Mouse (Mus musculus): Measurements from ENCODE around the gene Cpped1. TPM values are rescaled to one million over a fixed set of nuclear protein-coding genes. Genes with fewer than 3 reads are reported as not detected.

Cpped1 gene
- polyA plus RNA-seq, 1 experiment = 34.9 TPM

GRCm38 (mm10) chr16:11894877-11895276 lies 14.4 kb downstream of the Cpped1 start:
- Histone ChIP-seq H3K36me3 (ENCODE audit: control insufficient read depth, insufficient read depth) (peaks cover 10% of the 10 kb centered on the region), H3K4me3 (ENCODE audit: insufficient read depth, poor library complexity, severe bottlenecking) (no peak overlapping the region), H3K27me3 (ENCODE audit: control insufficient read depth, insufficient read depth, insufficient read length) (no peaks in the 10 kb centered on the region), H3K79me2 (ENCODE audit: control insufficient read depth, insufficient read depth) (peaks cover 8% of the 10 kb centered on the region), H3ac (ENCODE audit: control insufficient read depth, insufficient read length, low read depth) (peak overlapping the region; percentile 12), H3K79me3 (ENCODE audit: low read depth) (peaks cover 1% of the 10 kb centered on the region)
- no peak for TF ChIP-seq MYOG (IDR thresholded peaks at IDR 0.05; ENCODE audit: control insufficient read depth, extremely low read depth, insufficient read length)
- TF ChIP-seq FOSL1 (IDR thresholded peaks at IDR 0.05; ENCODE audit: insufficient read depth, low read length, poor library complexity, severe bottlenecking) = no peak
- no peak for TF ChIP-seq CTCF (IDR thresholded peaks at IDR 0.05; ENCODE audit: control insufficient read depth, insufficient read depth, insufficient read length)
- no peak for TF ChIP-seq CEBPB (IDR thresholded peaks at IDR 0.05; ENCODE audit: low read depth)
- TF ChIP-seq USF1 (IDR thresholded peaks at IDR 0.05; ENCODE audit: low read depth) = no peak
- TF ChIP-seq MYOD1 (IDR thresholded peaks at IDR 0.05; ENCODE audit: control insufficient read depth, insufficient read length, low read depth) = no peak
- TF ChIP-seq MAX (IDR thresholded peaks at IDR 0.05) = no peak

GRCm38 (mm10) chr16:11890186-11890585 lies 19.1 kb downstream of the Cpped1 start:
- no peaks in the 10 kb centered on the region for H3K79me3 ChIP-seq (ENCODE audit: low read depth)
- TF ChIP-seq CTCF (IDR thresholded peaks at IDR 0.05; ENCODE audit: control insufficient read depth, insufficient read depth, insufficient read length) = no peak
- TF ChIP-seq USF1 (IDR thresholded peaks at IDR 0.05; ENCODE audit: low read depth) = no peak
- TF ChIP-seq CEBPB (IDR thresholded peaks at IDR 0.05; ENCODE audit: low read depth) = no peak
- no peak for TF ChIP-seq MYOD1 (IDR thresholded peaks at IDR 0.05; ENCODE audit: control insufficient read depth, insufficient read length, low read depth)
- TF ChIP-seq MYOG (IDR thresholded peaks at IDR 0.05; ENCODE audit: control insufficient read depth, extremely low read depth, insufficient read length) = no peak
- TF ChIP-seq FOSL1 (IDR thresholded peaks at IDR 0.05; ENCODE audit: insufficient read depth, low read length, poor library complexity, severe bottlenecking) = no peak
- no peak for TF ChIP-seq MAX (IDR thresholded peaks at IDR 0.05)
- H3ac ChIP-seq (ENCODE audit: control insufficient read depth, insufficient read length, low read depth) = no peak overlapping the region

GRCm38 (mm10) chr16:11889741-11890140 lies 19.5 kb downstream of the Cpped1 start:
- H3K36me3 ChIP-seq (ENCODE audit: control insufficient read depth, insufficient read depth) = peaks cover 20% of the 10 kb centered on the region
- H3K79me3 ChIP-seq (ENCODE audit: low read depth) = no peaks in the 10 kb centered on the region
- no peaks in the 10 kb centered on the region for H3K79me2 ChIP-seq (ENCODE audit: control insufficient read depth, insufficient read depth)
- TF ChIP-seq USF1 (IDR thresholded peaks at IDR 0.05; ENCODE audit: low read depth) = no peak
- no peaks in the 10 kb centered on the region for H3K27me3 ChIP-seq (ENCODE audit: control insufficient read depth, insufficient read depth, insufficient read length)
- no peak overlapping the region for H3K4me3 ChIP-seq (ENCODE audit: insufficient read depth, poor library complexity, severe bottlenecking)
- no peak overlapping the region for H3ac ChIP-seq (ENCODE audit: control insufficient read depth, insufficient read length, low read depth)

More at GRCm38 (mm10) chr16:11890186-11890585, 19.1 kb downstream of the Cpped1 start:
- H3K79me2 ChIP-seq (ENCODE audit: control insufficient read depth, insufficient read depth) = no peaks in the 10 kb centered on the region
- H3K27me3 ChIP-seq (ENCODE audit: control insufficient read depth, insufficient read depth, insufficient read length) = no peaks in the 10 kb centered on the region
- no peak overlapping the region for H3K4me3 ChIP-seq (ENCODE audit: insufficient read depth, poor library complexity, severe bottlenecking)
- peaks cover 20% of the 10 kb centered on the region for H3K36me3 ChIP-seq (ENCODE audit: control insufficient read depth, insufficient read depth)

- Histone ChIP-seq H3K79me2 (ENCODE audit: control insufficient read depth, insufficient read depth) (no peaks in the 10 kb centered on the region), H3K79me3 (ENCODE audit: low read depth) (no peaks in the 10 kb centered on the region), H3ac (ENCODE audit: control insufficient read depth, insufficient read length, low read depth) (no peak overlapping the region), H3K36me3 (ENCODE audit: control insufficient read depth, insufficient read depth) (peaks cover 30% of the 10 kb centered on the region), H3K27me3 (ENCODE audit: control insufficient read depth, insufficient read depth, insufficient read length) (no peaks in the 10 kb centered on the region), H3K4me3 (ENCODE audit: insufficient read depth, poor library complexity, severe bottlenecking) (no peak overlapping the region)
- no peak for TF ChIP-seq MYOD1 (IDR thresholded peaks at IDR 0.05; ENCODE audit: control insufficient read depth, insufficient read length, low read depth)
- no peak for TF ChIP-seq MYOG (IDR thresholded peaks at IDR 0.05; ENCODE audit: control insufficient read depth, extremely low read depth, insufficient read length)
- TF ChIP-seq CTCF (IDR thresholded peaks at IDR 0.05; ENCODE audit: control insufficient read depth, insufficient read depth, insufficient read length) = no peak
- TF ChIP-seq USF1 (IDR thresholded peaks at IDR 0.05; ENCODE audit: low read depth) = no peak
- TF ChIP-seq MAX (IDR thresholded peaks at IDR 0.05) = no peak
- no peak for TF ChIP-seq CEBPB (IDR thresholded peaks at IDR 0.05; ENCODE audit: low read depth)
- TF ChIP-seq FOSL1 (IDR thresholded peaks at IDR 0.05; ENCODE audit: insufficient read depth, low read length, poor library complexity, severe bottlenecking) = no peak
Observed at GRCm38 (mm10) chr16:11881795-11882194, 27.4 kb downstream of the Cpped1 start.

- H3K4me3 ChIP-seq (ENCODE audit: insufficient read depth, poor library complexity, severe bottlenecking) = no peak overlapping the region
- H3ac ChIP-seq (ENCODE audit: control insufficient read depth, insufficient read length, low read depth) = no peak overlapping the region
- no peak for TF ChIP-seq MYOD1 (IDR thresholded peaks at IDR 0.05; ENCODE audit: control insufficient read depth, insufficient read length, low read depth)
- no peak for TF ChIP-seq CTCF (IDR thresholded peaks at IDR 0.05; ENCODE audit: control insufficient read depth, insufficient read depth, insufficient read length)
- H3K79me2 ChIP-seq (ENCODE audit: control insufficient read depth, insufficient read depth) = no peaks in the 10 kb centered on the region
- peaks cover 25% of the 10 kb centered on the region for H3K36me3 ChIP-seq (ENCODE audit: control insufficient read depth, insufficient read depth)
- no peaks in the 10 kb centered on the region for H3K79me3 ChIP-seq (ENCODE audit: low read depth)
- no peaks in the 10 kb centered on the region for H3K27me3 ChIP-seq (ENCODE audit: control insufficient read depth, insufficient read depth, insufficient read length)
Observed at GRCm38 (mm10) chr16:11880461-11880860, 28.8 kb downstream of the Cpped1 start.

- Histone ChIP-seq H3K27me3 (ENCODE audit: control insufficient read depth, insufficient read depth, insufficient read length) (no peaks in the 10 kb centered on the region), H3K79me3 (ENCODE audit: low read depth) (no peaks in the 10 kb centered on the region), H3K36me3 (ENCODE audit: control insufficient read depth, insufficient read depth) (peaks cover 25% of the 10 kb centered on the region), H3K4me3 (ENCODE audit: insufficient read depth, poor library complexity, severe bottlenecking) (no peak overlapping the region), H3ac (ENCODE audit: control insufficient read depth, insufficient read length, low read depth) (no peak overlapping the region), H3K79me2 (ENCODE audit: control insufficient read depth, insufficient read depth) (no peaks in the 10 kb centered on the region)
- TF ChIP-seq USF1 (IDR thresholded peaks at IDR 0.05; ENCODE audit: low read depth) (no peak), CTCF (IDR thresholded peaks at IDR 0.05; ENCODE audit: control insufficient read depth, insufficient read depth, insufficient read length) (no peak), MYOD1 (IDR thresholded peaks at IDR 0.05; ENCODE audit: control insufficient read depth, insufficient read length, low read depth) (no peak), FOSL1 (IDR thresholded peaks at IDR 0.05; ENCODE audit: insufficient read depth, low read length, poor library complexity, severe bottlenecking) (no peak), MAX (IDR thresholded peaks at IDR 0.05) (no peak), CEBPB (IDR thresholded peaks at IDR 0.05; ENCODE audit: low read depth) (no peak), MYOG (IDR thresholded peaks at IDR 0.05; ENCODE audit: control insufficient read depth, extremely low read depth, insufficient read length) (no peak)
Observed at GRCm38 (mm10) chr16:11879196-11879595, 30.0 kb downstream of the Cpped1 start.
